In genomic region chr14:11125096-11125495, GRCm38 (mm10) we compare ENCODE assay signal across 23 mouse cellular contexts. TPM values are rescaled to one million over a fixed set of nuclear protein-coding genes. Genes with fewer than 3 reads are reported as not detected.
DNase-seq lines count a peak whose midpoint lies in the region; ATAC-seq and TF ChIP-seq lines count a peak whose summit lies in the region.
"Had no signal": no experiment of that assay in that cellular context is flagged by ENCODE, and none has a peak within 500 bp of the region (broad histone marks: within the 10 kb centered on the region; RNA-seq: fewer than 3 reads in every experiment).

No protein-coding gene starts in this region.

- peak; percentile 23 for DNase-seq in kidney, adult 18-20 months
- DNase-seq in lung, embryonic 14.5 days, result peak; percentile 2
- DNase-seq in lung, adult 18-20 months, result no peak
- peak; percentile 41 for DNase-seq in kidney, adult 9 months
- DNase-seq in left cerebral cortex, adult 8-10 months (ENCODE audit: low spot score in 2 of 2), result no peak
- no peak for DNase-seq in lung, postnatal 14 days
- DNase-seq: B cell, adult 2 months; cerebellum, adult 8-10 months; gastrocnemius, postnatal 10 days; heart, adult 11 months; heart, postnatal 36 days; left cerebral cortex, postnatal 4 days; lung, adult 2 months; lung, postnatal 4 days; right cerebral cortex, adult 18-20 months; thymus, postnatal 4 days had no signal

- no peak overlapping the region for H3K4me3 ChIP-seq in kidney, embryonic 14.5 days (ENCODE audit: low read length)
- no peak overlapping the region for H3K4me3 ChIP-seq in lung, embryonic 14.5 days (ENCODE audit: low read depth, low read length)
- H3K4me3 ChIP-seq in stomach, embryonic 15.5 days (replicated peaks), result no peak overlapping the region
- H3K4me3 ChIP-seq: forebrain, embryonic 13.5 days; layer of hippocampus, adult 2 months; midbrain, embryonic 10.5 days; neural tube, embryonic 13.5 days had no signal

- H3K4me1 ChIP-seq in kidney, embryonic 14.5 days (ENCODE audit: control insufficient read depth, insufficient read depth, low read length), result no peaks in the 10 kb centered on the region
- H3K4me1 ChIP-seq in lung, embryonic 14.5 days (ENCODE audit: insufficient read depth), result no peaks in the 10 kb centered on the region
- no peaks in the 10 kb centered on the region for H3K4me1 ChIP-seq in stomach, embryonic 15.5 days
- H3K4me1 ChIP-seq: forebrain, embryonic 13.5 days; neural tube, embryonic 13.5 days had no signal

- H3K27ac ChIP-seq in kidney, embryonic 14.5 days (ENCODE audit: low read depth, low read length), result no peak overlapping the region
- no peak overlapping the region for H3K27ac ChIP-seq in lung, embryonic 14.5 days (ENCODE audit: low read depth)
- no peak overlapping the region for H3K27ac ChIP-seq in stomach, embryonic 15.5 days
- H3K27ac ChIP-seq: forebrain, embryonic 13.5 days; hindbrain, embryonic 14.5 days; layer of hippocampus, adult 2 months; midbrain, embryonic 10.5 days; neural tube, embryonic 13.5 days had no signal

- no peaks in the 10 kb centered on the region for H3K36me3 ChIP-seq in kidney, embryonic 14.5 days (ENCODE audit: control insufficient read depth, insufficient read depth, low read length)
- H3K36me3 ChIP-seq in lung, embryonic 14.5 days (ENCODE audit: insufficient read depth), result no peaks in the 10 kb centered on the region
- no peaks in the 10 kb centered on the region for H3K36me3 ChIP-seq in stomach, embryonic 15.5 days
- H3K36me3 ChIP-seq: midbrain, embryonic 10.5 days; neural tube, embryonic 13.5 days had no signal

- H3K9me3 ChIP-seq in kidney, embryonic 14.5 days (ENCODE audit: control insufficient read depth, low read length), result no peaks in the 10 kb centered on the region
- no peaks in the 10 kb centered on the region for H3K9me3 ChIP-seq in lung, embryonic 14.5 days (ENCODE audit: low read depth, low read length)
- no peaks in the 10 kb centered on the region for H3K9me3 ChIP-seq in stomach, embryonic 15.5 days
- H3K9me3 ChIP-seq: forebrain, embryonic 13.5 days; midbrain, embryonic 10.5 days; neural tube, embryonic 13.5 days had no signal

- H3K4me2 ChIP-seq in kidney, embryonic 14.5 days (replicated peaks; ENCODE audit: low read depth, low read length), result no peak overlapping the region
- H3K4me2 ChIP-seq in lung, embryonic 14.5 days, result no peak overlapping the region
- H3K4me2 ChIP-seq in stomach, embryonic 15.5 days, result 0 out of 2 replicates have a peak overlapping the region, but pooled peaks have one; percentile 28
- H3K4me2 ChIP-seq: forebrain, embryonic 13.5 days; hindbrain, embryonic 14.5 days; neural tube, embryonic 13.5 days had no signal

- WGBS in kidney, embryonic 14.5 days, result 80% methylated on average over 11 of the region's 11 CpGs
- 49% methylated on average over 11 of the region's 11 CpGs for WGBS in lung, embryonic 14.5 days
- WGBS in stomach, embryonic 15.5 days, result 46% methylated on average over 11 of the region's 11 CpGs

- H3K27me3 ChIP-seq in kidney, embryonic 14.5 days (ENCODE audit: control insufficient read depth, insufficient read depth, low read length), result no peaks in the 10 kb centered on the region
- H3K27me3 ChIP-seq in lung, embryonic 14.5 days (ENCODE audit: insufficient read depth, low read length), result no peaks in the 10 kb centered on the region
- no peaks in the 10 kb centered on the region for H3K27me3 ChIP-seq in stomach, embryonic 15.5 days (replicated peaks)
- H3K27me3 ChIP-seq: forebrain, embryonic 13.5 days; neural tube, embryonic 13.5 days had no signal

- no peak for TF ChIP-seq CTCF in lung, embryonic 14.5 days (IDR thresholded peaks at IDR 0.05; ENCODE audit: low read depth)

- no peak overlapping the region for H3K9ac ChIP-seq in kidney, embryonic 14.5 days (ENCODE audit: low read depth, low read length)
- H3K9ac ChIP-seq in lung, embryonic 14.5 days, result no peak overlapping the region
- no peak overlapping the region for H3K9ac ChIP-seq in stomach, embryonic 15.5 days
- H3K9ac ChIP-seq: forebrain, embryonic 13.5 days; hindbrain, embryonic 14.5 days; neural tube, embryonic 13.5 days had no signal

- no peak for ATAC-seq in kidney, embryonic 14.5 days (ENCODE audit: low FRiP score, low TSS enrichment)
- ATAC-seq in lung, embryonic 14.5 days (ENCODE audit: insufficient read depth), result no peak
- no peak for ATAC-seq in stomach, embryonic 15.5 days (ENCODE audit: insufficient read depth, low FRiP score, low read depth)
- ATAC-seq: forebrain, embryonic 13.5 days had no signal

RNA-seq across cellular contexts. Expression of gene Fhit, which starts 36.7 kb away (rescaled TPM):
- polyA plus RNA-seq in kidney, embryonic 14.5 days (2014; fragmentation: Nextera tagmentation; extraction: Ambion mirVana), result 5.3 and 7.0 TPM in 2 replicates
- 5.3 and 5.9 TPM in 2 replicates for polyA plus RNA-seq in lung, embryonic 14.5 days (2014; fragmentation: Nextera tagmentation; extraction: Ambion mirVana)
- polyA plus RNA-seq in stomach, embryonic 15.5 days (2015; fragmentation: Nextera tagmentation; extraction: Ambion mirVana), result 7.3 and 8.6 TPM in 2 replicates
- total RNA-seq in left cerebral cortex, adult 8-10 months (2022), result 1 to 10 TPM; 4.6 to 9.3 (median 6.3) TPM

Comparison
In these comparisons a context has a peak if more than half of its experiments do, and no peak if none do; other contexts are left out.
1. DNase-seq: peak in kidney, adult 18-20 months (single experiment), lung, embryonic 14.5 days (single experiment) and kidney, adult 9 months (single experiment); none in lung, adult 18-20 months (0 of 2), left cerebral cortex, adult 8-10 months (0 of 2) and lung, postnatal 14 days (single experiment).